Mouse (Mus musculus) intestine, postnatal 0 days (tissue): ENCODE measurements around the gene Col23a1. TPM values are rescaled to one million over a fixed set of nuclear protein-coding genes. Genes with fewer than 3 reads are reported as not detected.

Experiments used
- ATAC-seq: fragments of 200-750 bp; cut with Nextera tagmentation; 2 replicates; pipeline ENCODE4 v1.8.0; 2017; ENCODE audit warnings: mild to moderate bottlenecking, moderate TSS enrichment, moderate library complexity
- H3K27ac ChIP-seq: fragments of 300-500 bp; sonication (generic); 2 replicates; pipeline ENCODE4 v1.5.1; 2014; ENCODE audit warnings: mild to moderate bottlenecking, low read depth, low read length, moderate library complexity
- H3K27me3 ChIP-seq: fragments of 300-500 bp; sonication (generic); replicated peaks from 2 replicates; pipeline ENCODE4 v1.6.1; 2014; ENCODE audit warnings: low read length, mixed read lengths; ENCODE audit not compliant: control insufficient read depth, insufficient read depth
- H3K36me3 ChIP-seq: fragments of 300-500 bp; sonication (generic); 2 replicates; pipeline ENCODE4 v1.6.1; 2014; ENCODE audit warnings: mild to moderate bottlenecking, moderate library complexity; ENCODE audit not compliant: control insufficient read depth, insufficient read depth
- H3K4me1 ChIP-seq: fragments of 300-500 bp; sonication (generic); replicated peaks from 2 replicates; pipeline ENCODE4 v1.6.1; 2014; ENCODE audit warnings: antibody characterized with exemption, low read length, mixed read lengths; ENCODE audit not compliant: control insufficient read depth, insufficient read depth
- H3K4me2 ChIP-seq: fragments of 300-500 bp; sonication (generic); replicated peaks from 2 replicates; pipeline ENCODE4 v1.6.1; 2014; ENCODE audit warnings: low read depth, mild to moderate bottlenecking, moderate library complexity
- H3K4me3 ChIP-seq: fragments of 300-500 bp; sonication (generic); 2 replicates; pipeline ENCODE4 v1.5.1; 2014; ENCODE audit warnings: low read depth, low read length
- H3K9ac ChIP-seq: fragments of 300-500 bp; sonication (generic); 2 replicates; pipeline ENCODE4 v1.6.1; 2014; ENCODE audit warnings: mild to moderate bottlenecking, low read depth, low read length
- H3K9me3 ChIP-seq: fragments of 300-500 bp; sonication (generic); 2 replicates; pipeline ENCODE4 v1.6.1; 2016; ENCODE audit warnings: mixed run types; ENCODE audit not compliant: control insufficient read depth
- CTCF ChIP-seq: sonication (generic); IDR thresholded peaks from 2 replicates; pipeline ENCODE4 v1.5.1; 2016; ENCODE audit warnings: low read depth, mild to moderate bottlenecking, control low read depth, antibody characterized with exemption, moderate library complexity
- WGBS: fragments of 180-500 bp; shearing (Covaris S2); extraction: QIAGEN DNeasy Blood & Tissue Kit; methylation state at CpG from one replicate; pipeline ENCODE4 v1.1.7; 2014; 5-methylcytosine and 5-hydroxymethylcytosine counted together
- polyA plus RNA-seq: library from polyadenylated mRNA; unstranded; fragments of >200 nt; fragmentation: Nextera tagmentation; extraction: Ambion mirVana; gene quantifications from 2 replicates; pipeline ENCODE4 v1.2.1, GENCODE M21; 2015

Col23a1 gene
- polyA plus RNA-seq, 1 experiment from 2014 or later: 4.6 TPM

- ATAC-seq: no peak
- Histone ChIP-seq H3K9me3 (no peaks in the 10 kb centered on the region), H3K27ac (no peak overlapping the region), H3K4me3 (no peak overlapping the region), H3K27me3 (no peaks in the 10 kb centered on the region), H3K9ac (no peak overlapping the region), H3K4me1 (no peaks in the 10 kb centered on the region), H3K36me3 (no peaks in the 10 kb centered on the region), H3K4me2 (no peak overlapping the region)
- TF ChIP-seq CTCF: no peak
- WGBS: 76% methylated on average over 5 of the region's 5 CpGs
Measured at GRCm38 (mm10) chr11:51364353-51364752, 74.6 kb downstream of the Col23a1 start.

- no peak for TF ChIP-seq CTCF
- Histone ChIP-seq H3K9ac (no peak overlapping the region), H3K27me3 (no peaks in the 10 kb centered on the region), H3K9me3 (no peaks in the 10 kb centered on the region), H3K4me1 (no peaks in the 10 kb centered on the region), H3K27ac (no peak overlapping the region), H3K4me2 (no peak overlapping the region), H3K36me3 (no peaks in the 10 kb centered on the region), H3K4me3 (no peak overlapping the region)
- no peak for ATAC-seq
- WGBS: 70% methylated on average over 5 of the region's 5 CpGs
Measured at GRCm38 (mm10) chr11:51367334-51367733, 77.6 kb downstream of the Col23a1 start.

GRCm38 (mm10) chr11:51370273-51370672 lies 80.6 kb downstream of the Col23a1 start:
- Histone ChIP-seq H3K27me3 (no peaks in the 10 kb centered on the region), H3K9ac (no peak overlapping the region), H3K36me3 (no peaks in the 10 kb centered on the region), H3K4me1 (no peaks in the 10 kb centered on the region), H3K9me3 (no peaks in the 10 kb centered on the region), H3K4me2 (no peak overlapping the region), H3K27ac (no peak overlapping the region), H3K4me3 (no peak overlapping the region)
- 56% methylated on average over 4 of the region's 4 CpGs for WGBS
- no peak for TF ChIP-seq CTCF
- ATAC-seq: no peak

DNA sequence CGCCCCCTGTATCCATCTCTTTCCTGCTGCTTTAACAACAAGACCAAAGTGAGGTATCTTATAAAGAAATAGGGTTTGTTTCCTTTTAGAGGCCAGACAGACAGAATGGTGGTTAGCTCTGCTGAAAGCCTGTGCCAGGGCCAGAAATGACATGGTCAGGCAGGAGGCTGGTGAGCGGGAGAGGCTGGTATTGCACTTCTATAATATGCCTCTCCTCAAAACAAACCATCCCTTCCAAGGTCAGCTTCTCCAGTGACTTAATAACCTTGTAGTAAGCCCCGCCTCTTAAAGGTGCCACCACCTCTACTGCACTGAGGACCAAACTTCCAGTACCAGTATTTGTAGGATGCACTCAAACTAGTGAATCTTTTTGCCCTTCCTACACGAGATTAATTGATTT lies 81.6 kb downstream of the Col23a1 start:
- no peak for TF ChIP-seq CTCF
- Histone ChIP-seq H3K27me3 (no peaks in the 10 kb centered on the region), H3K4me3 (no peak overlapping the region), H3K9me3 (no peaks in the 10 kb centered on the region), H3K4me2 (no peak overlapping the region), H3K9ac (no peak overlapping the region), H3K27ac (no peak overlapping the region), H3K36me3 (no peaks in the 10 kb centered on the region), H3K4me1 (no peaks in the 10 kb centered on the region)
- no peak for ATAC-seq
- 58% methylated on average over 4 of the region's 4 CpGs for WGBS

GRCm38 (mm10) chr11:51371926-51372325 lies 82.2 kb downstream of the Col23a1 start:
- WGBS: 66% methylated on average over 1 of the region's 1 CpGs
- no peak for ATAC-seq
- Histone ChIP-seq H3K27ac (no peak overlapping the region), H3K27me3 (no peaks in the 10 kb centered on the region), H3K4me3 (no peak overlapping the region), H3K36me3 (no peaks in the 10 kb centered on the region), H3K9me3 (no peaks in the 10 kb centered on the region), H3K9ac (no peak overlapping the region), H3K4me1 (no peaks in the 10 kb centered on the region), H3K4me2 (no peak overlapping the region)
- TF ChIP-seq CTCF: no peak

DNA sequence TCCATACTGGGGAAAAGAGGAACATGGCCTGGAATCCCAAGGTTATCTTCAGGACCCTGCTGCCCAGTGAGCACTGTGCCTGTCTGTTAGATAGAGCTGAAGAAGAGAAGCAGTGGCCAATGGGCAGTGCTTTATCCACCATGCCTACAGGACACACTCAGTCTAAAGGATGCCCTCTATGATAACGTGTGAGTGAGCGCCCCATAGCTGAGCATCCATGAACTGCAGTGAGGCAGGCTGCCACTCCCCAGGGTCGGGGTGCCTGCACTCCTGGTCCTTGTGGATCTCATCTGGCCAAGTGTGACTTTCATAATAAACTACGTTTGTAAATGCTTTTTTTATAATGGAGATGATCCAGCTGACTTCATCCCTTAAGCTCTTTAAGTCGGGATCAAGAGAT lies 87.5 kb downstream of the Col23a1 start:
- H3K9me3 ChIP-seq: no peaks in the 10 kb centered on the region
- no peak overlapping the region for H3K9ac ChIP-seq
- no peak overlapping the region for H3K27ac ChIP-seq
- peak; percentile 45 for TF ChIP-seq CTCF
- no peaks in the 10 kb centered on the region for H3K4me1 ChIP-seq
- no peaks in the 10 kb centered on the region for H3K36me3 ChIP-seq
- H3K4me3 ChIP-seq: no peak overlapping the region
- ATAC-seq: no peak
- no peak overlapping the region for H3K4me2 ChIP-seq
- no peaks in the 10 kb centered on the region for H3K27me3 ChIP-seq
- WGBS: 61% methylated on average over 5 of the region's 5 CpGs

- WGBS: 36% methylated on average over 8 of the region's 8 CpGs
- H3K9ac ChIP-seq: no peak overlapping the region
- no peak overlapping the region for H3K4me2 ChIP-seq
- no peak for ATAC-seq
- no peaks in the 10 kb centered on the region for H3K9me3 ChIP-seq
- no peaks in the 10 kb centered on the region for H3K36me3 ChIP-seq
- no peaks in the 10 kb centered on the region for H3K27me3 ChIP-seq
- H3K4me1 ChIP-seq: no peaks in the 10 kb centered on the region
- no peak for TF ChIP-seq CTCF
- H3K27ac ChIP-seq: no peak overlapping the region
- H3K4me3 ChIP-seq: no peak overlapping the region
Measured at GRCm38 (mm10) chr11:51388892-51389340, 99.2 kb downstream of the Col23a1 start.
